Mouse (Mus musculus) neural tube, embryonic 11.5 days (tissue): ENCODE results near the gene Dhx40. TPM values are rescaled to one million over a fixed set of nuclear protein-coding genes. Genes with fewer than 3 reads are reported as not detected.
"Not testable (repeated sequence)": the region's sequence is repeated elsewhere in the genome, so short reads cannot be mapped to it uniquely, and the experiment has no call there.

ENCODE experiments used
- ATAC-seq: fragments of 200-750 bp; cut with Nextera tagmentation; 2 replicates; pipeline ENCODE4 v1.8.0; 2017; ENCODE audit warnings: moderate number of reproducible peaks, mild to moderate bottlenecking, moderate TSS enrichment, moderate library complexity; ENCODE audit not compliant: insufficient read depth, low FRiP score, low TSS enrichment
- DNase-seq: peaks from one replicate; pipeline ENCODE4 v3.0.0-alpha.2; 2015; ENCODE audit warnings: low spot score
- H3K27ac ChIP-seq: fragments of 300-500 bp; sonication (generic); 2 replicates; pipeline ENCODE4 v1.5.1; 2014; ENCODE audit warnings: low read depth, mild to moderate bottlenecking, low read length
- H3K27me3 ChIP-seq: fragments of 300-500 bp; sonication (generic); 2 replicates; pipeline ENCODE4 v1.6.1; 2014; ENCODE audit warnings: mild to moderate bottlenecking, low read length, mixed read lengths; ENCODE audit not compliant: control insufficient read depth, insufficient read depth
- H3K36me3 ChIP-seq: fragments of 300-500 bp; sonication (generic); 2 replicates; pipeline ENCODE4 v1.6.1; 2014; ENCODE audit warnings: mild to moderate bottlenecking, low read length, moderate library complexity, mixed read lengths; ENCODE audit not compliant: control insufficient read depth, insufficient read depth
- H3K4me1 ChIP-seq: fragments of 300-500 bp; sonication (generic); 2 replicates; pipeline ENCODE4 v1.6.1; 2014; ENCODE audit warnings: low read length, mixed read lengths; ENCODE audit not compliant: control insufficient read depth, insufficient read depth
- H3K4me2 ChIP-seq: fragments of 300-500 bp; sonication (generic); 2 replicates; pipeline ENCODE4 v1.6.1; 2014; ENCODE audit warnings: low read depth, mild to moderate bottlenecking, moderate library complexity
- H3K4me3 ChIP-seq: fragments of 300-500 bp; sonication (generic); 2 replicates; pipeline ENCODE4 v1.5.1; 2014; ENCODE audit warnings: low read depth, low read length
- H3K9ac ChIP-seq: fragments of 300-500 bp; sonication (generic); 2 replicates; pipeline ENCODE4 v1.6.1; 2014; ENCODE audit warnings: mild to moderate bottlenecking, low read length
- H3K9me3 ChIP-seq: fragments of 300-500 bp; sonication (generic); 2 replicates; pipeline ENCODE4 v1.6.1; 2016; ENCODE audit warnings: low read length; ENCODE audit not compliant: control insufficient read depth
- WGBS: fragments of 180-500 bp; shearing (Covaris S2); extraction: QIAGEN DNeasy Blood & Tissue Kit; methylation state at CpG from one replicate; pipeline ENCODE4 v1.1.7; 2014; 5-methylcytosine and 5-hydroxymethylcytosine counted together
- polyA plus RNA-seq: library from polyadenylated mRNA; unstranded; fragments of >200 nt; fragmentation: Nextera tagmentation; extraction: Ambion mirVana; gene quantifications from 2 replicates; pipeline ENCODE4 v1.2.1, GENCODE M21; 2014

Gene Dhx40
- polyA plus RNA-seq, 1 experiment from 2014 or later: 44.2 TPM

- H3K27me3 ChIP-seq: no peaks in the 10 kb centered on the region
These were observed 3.2 kb upstream of the Dhx40 start for GRCm38 (mm10) chr11:86810572-86811325.

GRCm38 (mm10) chr11:86809828-86810227, 2.3 kb upstream of the Dhx40 start:
- WGBS: 70% methylated on average over 4 of the region's 4 CpGs

More at GRCm38 (mm10) chr11:86810572-86811325, 3.2 kb upstream of the Dhx40 start:
- Histone ChIP-seq H3K4me2 (no peak overlapping the region), H3K9ac (no peak overlapping the region), H3K36me3 (no peaks in the 10 kb centered on the region), H3K4me1 (no peaks in the 10 kb centered on the region), H3K4me3 (no peak overlapping the region), H3K27ac (no peak overlapping the region), H3K9me3 (no peaks in the 10 kb centered on the region)
- DNase-seq (no peak), ATAC-seq (no peak)
- WGBS: 85% methylated on average over 2 of the region's 2 CpGs

DNA sequence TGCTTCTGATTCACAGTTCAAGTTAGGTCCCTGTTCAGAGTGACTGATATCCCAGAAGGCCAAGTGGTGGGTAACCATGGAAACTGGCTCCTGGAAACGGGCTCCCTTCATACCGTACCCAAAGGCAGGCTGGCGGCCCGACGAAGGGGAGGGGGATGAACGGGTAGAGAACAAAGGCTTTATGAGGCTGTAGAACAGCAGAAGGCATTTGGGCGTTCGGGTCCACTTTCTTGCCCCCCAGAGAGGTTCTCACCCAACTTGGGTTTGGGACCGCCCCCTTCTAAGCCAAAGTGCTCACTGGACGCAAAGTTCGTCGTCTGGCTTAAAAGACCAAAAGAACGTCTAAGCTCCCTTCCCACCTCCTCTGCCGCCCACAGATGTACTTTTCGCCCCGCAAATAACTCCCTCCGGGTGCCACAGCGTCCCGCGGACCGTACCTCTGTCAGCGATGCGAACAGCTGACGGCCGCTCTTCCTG, 507 bp downstream of the Dhx40 start:
- Histone ChIP-seq H3K27ac (peak overlapping the region; percentile 72), H3K36me3 (no peaks in the 10 kb centered on the region), H3K4me2 (peak overlapping the region; percentile 66), H3K9me3 (no peaks in the 10 kb centered on the region), H3K27me3 (no peaks in the 10 kb centered on the region), H3K4me1 (no peaks in the 10 kb centered on the region), H3K4me3 (peak overlapping the region; percentile 96), H3K9ac (peak overlapping the region; percentile 86)
- DNase-seq: peak; percentile 81
- WGBS: 0% methylated on average over 25 of the region's 25 CpGs
- peak; percentile 88 for ATAC-seq

More at GRCm38 (mm10) chr11:86809828-86810227, 2.3 kb upstream of the Dhx40 start:
- Histone ChIP-seq H3K9ac (no peak overlapping the region), H3K27ac (no peak overlapping the region), H3K4me2 (no peak overlapping the region), H3K36me3 (no peaks in the 10 kb centered on the region), H3K9me3 (no peaks in the 10 kb centered on the region), H3K4me1 (no peaks in the 10 kb centered on the region), H3K27me3 (no peaks in the 10 kb centered on the region), H3K4me3 (no peak overlapping the region)
- DNase-seq: no peak
- ATAC-seq: no peak

GRCm38 (mm10) chr11:86794161-86794560, 13.4 kb downstream of the Dhx40 start:
- 88% methylated on average over 1 of the region's 1 CpGs for WGBS
- H3K4me1 ChIP-seq: no peaks in the 10 kb centered on the region
- H3K27me3 ChIP-seq: no peaks in the 10 kb centered on the region
- H3K4me3 ChIP-seq: no peak overlapping the region
- no peak overlapping the region for H3K27ac ChIP-seq
- no peak overlapping the region for H3K9ac ChIP-seq
- no peak for ATAC-seq
- no peak overlapping the region for H3K4me2 ChIP-seq
- no peaks in the 10 kb centered on the region for H3K9me3 ChIP-seq
- no peaks in the 10 kb centered on the region; the same call in 1 of the 2 replicates for H3K36me3 ChIP-seq
- no peak for DNase-seq

DNA sequence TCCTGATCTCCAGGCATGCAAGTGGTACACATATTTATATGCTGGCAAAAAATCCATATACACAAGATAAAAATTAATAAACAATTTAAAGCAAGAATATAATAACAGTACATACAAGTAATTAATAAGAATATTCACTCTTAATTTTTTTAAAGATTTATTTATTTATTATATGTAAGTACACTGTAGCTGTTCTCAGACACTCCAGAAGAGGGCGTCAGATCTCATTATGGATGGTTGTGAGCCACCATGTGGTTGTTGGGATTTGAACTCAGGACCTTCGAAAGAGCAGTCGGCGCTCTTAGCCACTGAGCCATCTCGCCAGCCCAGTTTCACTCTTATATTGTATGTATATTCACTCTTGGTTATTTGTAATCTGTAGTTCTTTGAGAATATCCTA, 20.1 kb downstream of the Dhx40 start:
- not testable (repeated sequence) for H3K4me1 ChIP-seq, H3K36me3 ChIP-seq, H3K9me3 ChIP-seq, ATAC-seq, H3K9ac ChIP-seq, DNase-seq, H3K27ac ChIP-seq, H3K4me3 ChIP-seq, H3K27me3 ChIP-seq, H3K4me2 ChIP-seq
- 97% methylated on average over 5 of the region's 5 CpGs for WGBS

DNA sequence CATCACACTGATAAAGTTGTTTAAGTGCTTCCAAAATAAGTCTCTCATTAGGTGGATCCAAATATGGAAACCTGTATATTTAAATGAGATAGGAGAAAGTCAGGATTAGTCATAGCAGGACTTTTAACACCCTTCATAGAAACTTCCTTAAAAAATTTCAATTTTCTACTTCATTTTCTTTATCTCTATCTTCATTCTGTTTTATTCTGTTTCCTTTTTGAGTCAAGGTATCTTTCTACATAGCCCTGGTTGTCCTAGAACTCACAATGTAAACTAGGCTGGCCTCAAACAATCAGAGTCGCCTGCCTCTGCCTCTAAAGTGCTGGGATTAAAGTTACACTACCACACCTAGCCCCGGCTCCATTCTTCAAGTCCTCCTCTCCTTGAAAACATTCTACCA, 21.8 kb downstream of the Dhx40 start:
- DNase-seq (no peak), ATAC-seq (no peak)
- Histone ChIP-seq H3K36me3 (0 out of 2 replicates have a peak, but pooled peaks cover 3% of the 10 kb centered on the region), H3K9ac (no peak overlapping the region), H3K4me2 (no peak overlapping the region), H3K4me3 (no peak overlapping the region), H3K4me1 (no peaks in the 10 kb centered on the region), H3K27me3 (no peaks in the 10 kb centered on the region), H3K9me3 (no peaks in the 10 kb centered on the region), H3K27ac (no peak overlapping the region)
- 93% methylated on average over 2 of the region's 2 CpGs for WGBS

GRCm38 (mm10) chr11:86769884-86770283, 37.7 kb downstream of the Dhx40 start:
- H3K4me2 ChIP-seq: no peak overlapping the region
- no peaks in the 10 kb centered on the region for H3K27me3 ChIP-seq
- WGBS: 89% methylated on average over 4 of the region's 4 CpGs
- H3K9me3 ChIP-seq: no peaks in the 10 kb centered on the region
- no peak for DNase-seq
- no peak for ATAC-seq
- no peaks in the 10 kb centered on the region for H3K4me1 ChIP-seq
- peaks cover 4% of the 10 kb centered on the region; the same call in 1 of the 2 replicates for H3K36me3 ChIP-seq
- H3K4me3 ChIP-seq: no peak overlapping the region
- H3K9ac ChIP-seq: no peak overlapping the region
- H3K27ac ChIP-seq: no peak overlapping the region

- H3K4me2 ChIP-seq: no peak overlapping the region
- no peaks in the 10 kb centered on the region for H3K36me3 ChIP-seq
- no peak overlapping the region for H3K4me3 ChIP-seq
- DNase-seq (no peak), ATAC-seq (no peak)
- no peak overlapping the region for H3K27ac ChIP-seq
- H3K4me1 ChIP-seq: no peaks in the 10 kb centered on the region
- 89% methylated on average over 2 of the region's 2 CpGs for WGBS
- no peaks in the 10 kb centered on the region for H3K27me3 ChIP-seq
- no peak overlapping the region for H3K9ac ChIP-seq
- H3K9me3 ChIP-seq: no peaks in the 10 kb centered on the region
These were observed 43.0 kb downstream of the Dhx40 start for GRCm38 (mm10) chr11:86764501-86764900.

DNA sequence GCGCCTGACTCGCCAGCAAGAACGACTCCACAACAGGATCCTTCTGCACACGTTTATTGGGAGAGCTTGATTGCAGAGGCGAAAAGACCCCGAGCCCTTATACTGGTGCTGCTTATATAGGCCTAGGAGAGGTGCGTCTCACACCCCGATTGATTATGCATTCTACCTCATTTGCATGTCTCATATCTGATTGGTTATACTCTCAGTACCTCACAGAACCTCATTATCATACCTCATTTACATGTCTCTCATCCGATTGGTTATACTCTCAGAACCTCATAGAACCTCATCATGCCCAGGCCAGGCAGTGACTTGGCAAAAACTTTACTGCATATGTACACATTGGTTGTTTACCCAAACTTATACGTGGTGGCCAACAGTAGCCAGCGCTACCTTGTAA, 44.4 kb downstream of the Dhx40 start:
- DNase-seq, H3K9ac ChIP-seq, H3K4me1 ChIP-seq, ATAC-seq, H3K9me3 ChIP-seq, H3K4me3 ChIP-seq, H3K4me2 ChIP-seq, H3K27me3 ChIP-seq, H3K27ac ChIP-seq, H3K36me3 ChIP-seq: not testable (repeated sequence)
- 92% methylated on average over 11 of the region's 11 CpGs for WGBS
